Comparison of ENCODE assay signal across 10 mouse cellular contexts in genomic region chr14:120841311-120841710, GRCm38 (mm10).
DNase-seq lines count a peak whose midpoint lies in the region; TF ChIP-seq lines count a peak whose summit lies in the region.
"Had no signal": no experiment of that assay in that cellular context is flagged by ENCODE, and none has a peak within 500 bp of the region (broad histone marks: within the 10 kb centered on the region; RNA-seq: fewer than 3 reads in every experiment).

No protein-coding gene starts in this region.

- whole genome bisulfite sequencing in lung, adult 2 months = 25% methylated on average over 6 of the region's 6 CpGs

- H3K4me1 ChIP-seq in lung, adult 2 months (ENCODE audit: control insufficient read depth, insufficient read depth, low read length) = no peaks in the 10 kb centered on the region; the same call in 1 of the 2 replicates

- intact Hi-C loops in gastrocnemius, postnatal 14 days (cut with DNase I; ENCODE audit: low total_unique reads) = loop anchor here (5.0 kb wide), 1 partner anchor 71 kb away; the partner anchor contains the start of gene Ipo5

- TF ChIP-seq POLR2A in lung, adult 2 months (IDR thresholded peaks at IDR 0.05; ENCODE audit: borderline replicate concordance, extremely low read depth, low read depth, low read length) = no peak

- H3K4me3 ChIP-seq in lung, adult 2 months (replicated peaks; ENCODE audit: extremely low read depth, low read depth, low read length) = peak overlapping the region; percentile 44
- H3K4me3 ChIP-seq: erythroblast, embryonic 14.5 days had no signal

- peak; percentile 18 for DNase-seq in gastrocnemius, postnatal 14 days
- no peak for DNase-seq in gastrocnemius, postnatal 4 days (ENCODE audit: low spot score in 2 of 2)
- peak; percentile 55 for DNase-seq in 3T3-L1 (ENCODE audit: low read depth, low spot score)
- peak; percentile 57 for DNase-seq in adrenal gland, postnatal 14 days
- DNase-seq in lung, adult 2 months = peak; percentile 28
- DNase-seq in layer of hippocampus, adult 11-12 months (ENCODE audit: low spot score) = no peak
- DNase-seq in right cerebral cortex, adult 2 months (ENCODE audit: low spot score in 2 of 2) = no peak
- no peak for DNase-seq in cerebellum, adult 11-12 months
- DNase-seq: gastrocnemius, postnatal 25 days had no signal

- TF ChIP-seq CTCF in lung, adult 2 months (IDR thresholded peaks at IDR 0.05; ENCODE audit: insufficient read depth, low read length) = no peak

Comparison
In these comparisons a context has a peak if more than half of its experiments do, and no peak if none do; other contexts are left out.
1. DNase-seq: peak in gastrocnemius, postnatal 14 days (single experiment), 3T3-L1 (single experiment), adrenal gland, postnatal 14 days (single experiment) and lung, adult 2 months (single experiment); none in gastrocnemius, postnatal 4 days (0 of 2), layer of hippocampus, adult 11-12 months (single experiment), right cerebral cortex, adult 2 months (0 of 2) and cerebellum, adult 11-12 months (single experiment).